Mouse (Mus musculus) liver, adult 2 months (tissue): ENCODE measurements at regions not wholly inside any gene's neighbourhood (a gene's known extent, or its start where the extent isn't known, plus 50 kb on each side); places are given as distances from the start of the nearest gene placed in this dataset.

Experiments used
- DNase-seq: peaks from one replicate; pipeline ENCODE4 v3.0.0-alpha.2; 2011; ENCODE audit warnings: low read depth, low spot score; ENCODE audit errors: extremely low read depth
- H3K27ac ChIP-seq: fragments of 200-500 bp; replicated peaks from 2 replicates; pipeline ENCODE4 v1.5.1; 2012; ENCODE audit warnings: low read depth, mild to moderate bottlenecking, control low read depth, inconsistent platforms, low read length; ENCODE audit not compliant: insufficient read depth
- H3K27me3 ChIP-seq: fragments of 200-500 bp; 2 replicates; pipeline ENCODE4 v1.6.1; 2012; ENCODE audit warnings: mild to moderate bottlenecking, moderate library complexity, low read length, inconsistent platforms; ENCODE audit not compliant: control insufficient read depth, insufficient read depth
- H3K36me3 ChIP-seq: fragments of 200-500 bp; 2 replicates; pipeline ENCODE4 v1.6.1; 2012; ENCODE audit warnings: low read length, inconsistent platforms; ENCODE audit not compliant: control insufficient read depth, insufficient read depth
- H3K4me1 ChIP-seq: fragments of 200-500 bp; 2 replicates; pipeline ENCODE4 v1.6.1; 2011; ENCODE audit warnings: low read length; ENCODE audit not compliant: control insufficient read depth, insufficient read depth
- H3K4me3 ChIP-seq: fragments of 200-500 bp; 2 replicates; pipeline ENCODE4 v1.5.1; 2011; ENCODE audit warnings: low read depth, mild to moderate bottlenecking, control low read depth, low read length, moderate library complexity; ENCODE audit not compliant: insufficient read depth
- H3K79me2 ChIP-seq: fragments of 200-500 bp; 2 replicates; pipeline ENCODE4 v1.6.1; 2012; ENCODE audit warnings: inconsistent platforms, mild to moderate bottlenecking, low read length, moderate library complexity; ENCODE audit not compliant: control insufficient read depth, insufficient read depth
- H3K9ac ChIP-seq: fragments of 200-500 bp; 2 replicates; pipeline ENCODE4 v1.6.1; 2012; ENCODE audit warnings: low read depth, mild to moderate bottlenecking, control low read depth, inconsistent platforms, low read length
- CTCF ChIP-seq: fragments of 200-500 bp; IDR thresholded peaks from 2 replicates; pipeline ENCODE4 v1.5.1; 2011; ENCODE audit warnings: low read depth, low read length, control low read depth
- POLR2A ChIP-seq: fragments of 200-500 bp; IDR thresholded peaks from 2 replicates; pipeline ENCODE4 v1.6.1; 2011; ENCODE audit warnings: low read length, control low read depth; ENCODE audit not compliant: insufficient read depth; ENCODE audit errors: extremely low read depth
- WGBS: fragments of 180-500 bp; shearing (Covaris S2); methylation state at CpG from one replicate; pipeline ENCODE4 v1.1.7; 2018; 5-methylcytosine and 5-hydroxymethylcytosine counted together

DNA sequence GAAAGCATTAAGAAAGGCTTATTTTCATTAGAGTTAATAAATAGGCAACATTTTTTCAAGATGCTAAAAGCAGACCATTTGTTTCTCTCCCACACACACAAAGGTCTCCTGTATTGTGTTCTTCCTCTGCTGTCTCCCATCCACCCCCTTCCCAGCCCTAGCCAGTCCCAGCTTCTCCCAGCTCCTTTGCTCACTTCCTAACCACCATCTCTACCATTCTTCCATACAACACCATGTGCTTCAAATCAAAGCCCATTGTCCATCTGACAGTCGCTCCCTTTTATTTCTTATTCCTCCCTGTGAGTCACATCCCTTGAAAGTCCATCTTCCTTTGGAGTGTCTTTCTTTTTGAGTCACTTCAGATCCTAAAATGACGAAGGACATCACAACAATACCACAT lies 185.0 kb upstream of the Prep start:
- no peak for DNase-seq
- 77% methylated on average over 2 of the region's 2 CpGs for WGBS
- H3K27me3 ChIP-seq: no peaks in the 10 kb centered on the region
- H3K9ac ChIP-seq: no peak overlapping the region
- H3K79me2 ChIP-seq: no peaks in the 10 kb centered on the region
- H3K4me1 ChIP-seq: no peaks in the 10 kb centered on the region
- no peaks in the 10 kb centered on the region for H3K36me3 ChIP-seq
- TF ChIP-seq POLR2A (no peak), CTCF (no peak)
- no peak overlapping the region for H3K4me3 ChIP-seq
- H3K27ac ChIP-seq: no peak overlapping the region

DNA sequence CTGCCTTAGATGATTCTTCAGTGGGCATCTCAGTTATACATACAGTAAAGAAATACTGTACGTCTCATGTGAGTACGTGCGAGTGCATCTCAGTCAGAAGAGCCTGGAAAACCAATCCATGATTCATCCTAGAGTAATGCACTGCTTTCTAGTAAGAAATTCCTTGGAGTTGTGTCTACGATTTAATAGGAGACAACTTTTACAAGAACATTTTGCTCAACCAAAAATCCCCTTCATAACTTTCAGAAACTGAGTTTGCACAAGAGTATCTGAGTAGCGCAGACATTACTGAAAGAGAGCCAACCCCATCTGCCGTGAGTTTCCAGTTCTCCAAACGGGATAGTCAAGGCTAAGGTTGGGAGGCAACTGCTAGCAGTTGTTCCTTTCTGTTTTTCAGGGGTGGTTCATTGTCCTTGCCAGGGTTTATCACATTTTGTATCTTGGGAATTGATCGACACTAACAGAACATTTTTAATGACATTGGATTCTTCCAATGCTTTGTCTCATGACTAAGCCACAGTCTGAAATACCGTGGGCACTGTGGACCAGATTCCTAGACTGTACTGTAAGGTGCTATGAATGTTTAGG lies 189.8 kb upstream of the Prep start:
- no peak for DNase-seq
- Histone ChIP-seq H3K27me3 (no peaks in the 10 kb centered on the region), H3K4me1 (no peaks in the 10 kb centered on the region), H3K27ac (no peak overlapping the region), H3K36me3 (no peaks in the 10 kb centered on the region), H3K9ac (no peak overlapping the region), H3K4me3 (no peak overlapping the region), H3K79me2 (no peaks in the 10 kb centered on the region)
- TF ChIP-seq POLR2A (no peak), CTCF (no peak)
- 90% methylated on average over 9 of the region's 9 CpGs for WGBS

DNA sequence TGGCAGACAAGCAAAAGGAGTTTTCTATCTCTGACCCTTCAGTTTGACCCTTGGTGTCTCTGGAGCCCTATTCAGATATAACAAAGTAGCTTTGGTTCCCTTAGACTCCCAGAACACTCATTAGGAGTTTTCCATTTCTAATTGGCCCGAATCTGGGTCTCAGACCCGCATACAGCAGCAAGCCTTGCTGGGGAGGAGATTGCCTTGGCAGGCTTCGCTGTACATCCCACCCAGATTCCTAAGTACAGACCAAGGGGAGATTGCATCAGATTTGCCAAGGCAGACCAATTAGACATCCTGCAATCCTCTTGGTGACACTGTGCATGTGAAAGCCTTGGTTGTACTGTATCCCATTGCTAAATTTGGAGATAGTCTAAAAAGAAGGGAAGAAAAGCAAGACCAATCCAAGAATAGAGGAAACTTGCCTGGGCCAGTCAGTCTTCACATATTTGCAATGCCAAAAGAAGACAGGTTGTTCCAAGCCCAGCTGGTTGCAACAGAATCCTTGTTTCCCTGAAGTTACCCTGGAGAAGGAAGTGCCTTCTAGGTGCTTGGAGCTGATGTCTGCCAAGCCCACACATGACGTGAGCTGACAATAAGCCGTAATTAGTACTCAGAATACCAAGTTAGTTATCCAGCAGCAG lies 193.2 kb upstream of the Prep start:
- H3K9ac ChIP-seq: no peak overlapping the region
- H3K36me3 ChIP-seq: no peaks in the 10 kb centered on the region
- H3K4me3 ChIP-seq: no peak overlapping the region
- TF ChIP-seq CTCF (no peak), POLR2A (no peak)
- 86% methylated on average over 5 of the region's 5 CpGs for WGBS
- no peaks in the 10 kb centered on the region for H3K79me2 ChIP-seq
- no peaks in the 10 kb centered on the region for H3K4me1 ChIP-seq
- no peak for DNase-seq
- H3K27ac ChIP-seq: no peak overlapping the region
- no peaks in the 10 kb centered on the region for H3K27me3 ChIP-seq

DNA sequence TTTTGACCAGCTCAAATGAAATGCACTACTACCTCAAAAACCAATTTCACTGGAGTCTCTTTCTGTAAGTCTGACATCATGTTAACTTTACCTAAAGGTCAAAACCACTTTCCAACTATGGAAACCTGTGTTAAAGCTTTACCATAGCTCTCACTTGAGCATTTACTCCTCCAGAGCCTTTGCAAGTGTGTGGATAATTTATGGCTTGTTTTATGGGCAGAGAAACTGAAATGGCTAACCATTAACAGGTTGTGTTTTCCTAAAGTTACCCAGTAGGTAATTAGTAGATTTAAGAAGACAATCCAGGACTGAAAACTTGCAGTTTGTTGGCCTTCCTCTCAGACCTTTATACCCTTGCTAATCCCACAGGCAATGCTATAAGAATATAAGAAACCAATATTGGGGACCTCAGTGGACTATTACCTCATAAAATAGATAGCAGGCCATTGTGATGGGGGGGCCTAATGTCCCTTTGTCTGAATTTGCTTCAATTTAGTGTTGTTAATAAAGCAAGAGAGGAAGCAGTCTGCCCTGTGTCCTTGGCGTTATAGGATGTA lies 202.7 kb upstream of the Prep start:
- H3K36me3 ChIP-seq: no peaks in the 10 kb centered on the region
- H3K4me1 ChIP-seq: no peaks in the 10 kb centered on the region
- H3K79me2 ChIP-seq: no peaks in the 10 kb centered on the region
- no peaks in the 10 kb centered on the region for H3K27me3 ChIP-seq
- H3K27ac ChIP-seq: no peak overlapping the region
- WGBS: 100% methylated on average over 1 of the region's 1 CpGs
- H3K4me3 ChIP-seq: no peak overlapping the region
- DNase-seq: no peak
- TF ChIP-seq POLR2A: no peak
- TF ChIP-seq CTCF: no peak
- H3K9ac ChIP-seq: no peak overlapping the region

DNA sequence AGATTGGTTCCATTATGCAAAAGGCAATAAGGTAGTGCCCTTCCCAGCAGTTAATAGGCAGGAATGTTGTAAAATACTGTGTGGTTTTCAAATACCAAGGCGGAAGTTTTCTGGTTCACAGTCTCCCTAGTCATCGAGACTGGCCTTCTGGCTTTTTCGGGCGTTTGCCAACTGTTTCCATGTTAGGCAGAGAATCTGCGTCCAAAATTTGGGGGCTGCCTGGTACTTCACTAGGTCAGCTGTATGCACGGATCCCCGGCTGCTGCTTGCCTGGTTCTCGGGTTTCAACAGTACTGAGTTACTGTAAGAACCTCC lies 204.7 kb upstream of the Prep start:
- no peak for TF ChIP-seq CTCF
- no peak for TF ChIP-seq POLR2A
- Histone ChIP-seq H3K27me3 (no peaks in the 10 kb centered on the region), H3K4me3 (no peak overlapping the region), H3K36me3 (no peaks in the 10 kb centered on the region), H3K79me2 (no peaks in the 10 kb centered on the region), H3K9ac (no peak overlapping the region), H3K4me1 (no peaks in the 10 kb centered on the region), H3K27ac (no peak overlapping the region)
- DNase-seq: no peak
- WGBS: 77% methylated on average over 8 of the region's 8 CpGs

DNA sequence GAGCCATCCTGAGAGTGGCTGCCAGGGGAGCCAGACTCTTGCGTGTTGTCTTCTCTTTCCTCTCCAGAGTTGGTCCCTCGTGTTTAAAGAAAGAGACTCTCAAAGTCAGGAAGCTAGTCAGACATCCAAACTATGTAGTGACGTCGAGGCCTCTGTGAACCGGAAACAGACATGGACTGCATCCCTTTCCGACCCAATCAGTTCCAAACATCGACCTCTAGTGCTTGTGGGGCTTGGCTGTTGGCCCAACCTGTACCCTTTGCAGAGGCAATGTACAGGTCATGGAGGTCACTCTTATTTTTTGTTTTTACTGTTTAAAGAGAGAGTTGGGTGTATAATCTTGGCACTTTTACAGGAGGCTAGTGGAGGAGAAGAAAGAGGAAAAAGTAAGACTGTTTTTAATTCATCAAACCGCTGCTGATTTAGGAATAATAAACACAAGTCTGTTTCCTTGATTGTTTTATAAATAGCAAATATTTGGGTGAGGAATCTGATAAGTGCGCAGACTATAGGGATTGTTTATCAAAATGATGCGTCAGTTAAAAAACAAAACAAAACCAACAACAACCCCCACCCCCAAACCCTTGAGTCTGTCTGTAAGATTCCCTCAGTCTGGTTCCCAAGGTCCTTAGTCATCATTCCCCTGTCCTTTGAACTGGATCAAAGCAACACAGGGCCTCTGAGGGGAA lies 205.2 kb upstream of the Prep start:
- whole genome bisulfite sequencing: 47% methylated on average over 10 of the region's 10 CpGs
- TF ChIP-seq CTCF (no peak), POLR2A (no peak)
- DNase-seq: no peak

More for the DNA sequence above, 205.2 kb upstream of the Prep start:
- Histone ChIP-seq H3K79me2 (no peaks in the 10 kb centered on the region), H3K27me3 (no peaks in the 10 kb centered on the region), H3K4me1 (no peaks in the 10 kb centered on the region), H3K4me3 (no peak overlapping the region), H3K27ac (no peak overlapping the region), H3K9ac (no peak overlapping the region), H3K36me3 (no peaks in the 10 kb centered on the region)
